ENCODE assay signal across 11 mouse cellular contexts in the genomic region with DNA sequence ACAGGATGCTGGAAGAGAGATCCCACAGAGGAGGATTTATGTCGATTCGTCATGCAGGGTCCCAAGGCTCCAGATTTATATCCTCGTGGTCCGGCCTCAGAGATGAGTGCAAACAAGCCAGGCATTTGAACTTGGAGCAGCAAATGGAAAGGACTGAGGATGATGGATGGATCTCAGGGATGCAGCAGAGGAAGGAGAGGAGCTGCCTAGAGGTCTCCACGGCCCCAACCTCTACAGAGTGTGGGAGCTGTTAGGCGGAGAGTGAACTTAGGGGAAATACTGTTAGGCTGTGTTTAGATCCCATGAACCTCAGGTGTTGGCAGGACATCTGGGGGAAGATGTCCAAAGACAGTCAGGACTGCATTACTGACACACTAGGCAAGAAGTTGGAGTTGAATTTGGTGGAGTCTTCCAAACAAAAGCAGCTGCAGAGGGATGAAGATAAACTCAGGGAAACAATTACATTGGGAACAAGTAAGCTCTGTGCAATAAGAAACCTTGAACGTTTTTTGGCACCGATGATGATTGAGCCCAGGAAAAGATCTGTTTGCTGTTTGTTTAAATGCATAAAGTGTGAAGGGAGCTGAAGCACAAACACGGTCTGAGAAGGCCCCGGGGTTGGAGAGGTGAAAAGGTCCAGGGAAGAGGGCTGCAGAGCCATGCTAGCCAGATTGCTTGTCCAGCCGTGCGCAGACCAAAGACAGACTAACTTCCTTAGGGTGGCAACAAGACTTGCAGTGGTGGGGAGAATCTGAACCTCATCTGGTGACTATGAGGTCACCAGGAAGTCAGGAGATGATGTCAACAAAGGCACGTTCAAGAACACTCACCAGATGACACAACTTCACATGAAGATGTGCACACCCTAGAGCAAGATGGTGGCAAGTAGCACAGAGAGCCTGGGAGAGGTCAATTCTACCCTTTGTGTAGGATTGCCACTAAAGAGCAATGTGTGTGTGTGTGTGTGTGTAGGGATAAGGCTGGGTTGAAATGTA.
A peak's percentile ranks its signal among the peaks of the same experiment; 100 is the strongest.
DNase-seq lines count a peak whose midpoint lies in the region; ATAC-seq lines count a peak whose summit lies in the region.
"Had no signal": no experiment of that assay in that cellular context is flagged by ENCODE, and none has a peak within 500 bp of the region (broad histone marks: within the 10 kb centered on the region; RNA-seq: fewer than 3 reads in every experiment).

No protein-coding gene starts in this region.

- H3K36me3 ChIP-seq in limb, embryonic 13.5 days, result no peaks in the 10 kb centered on the region
- no peaks in the 10 kb centered on the region for H3K36me3 ChIP-seq in limb, embryonic 10.5 days
- no peaks in the 10 kb centered on the region for H3K36me3 ChIP-seq in forebrain, embryonic 16.5 days (ENCODE audit: control insufficient read depth, insufficient read depth)
- H3K36me3 ChIP-seq in stomach, embryonic 15.5 days, result no peaks in the 10 kb centered on the region

- no peaks in the 10 kb centered on the region for H3K27me3 ChIP-seq in limb, embryonic 13.5 days
- H3K27me3 ChIP-seq in limb, embryonic 10.5 days (ENCODE audit: low read depth, poor library complexity, severe bottlenecking), result no peaks in the 10 kb centered on the region
- H3K27me3 ChIP-seq in forebrain, embryonic 16.5 days (replicated peaks; ENCODE audit: control insufficient read depth, insufficient read depth, low read length), result no peaks in the 10 kb centered on the region
- H3K27me3 ChIP-seq in stomach, embryonic 15.5 days (replicated peaks), result no peaks in the 10 kb centered on the region

- peaks cover 20% of the 10 kb centered on the region for H3K4me1 ChIP-seq in limb, embryonic 13.5 days
- H3K4me1 ChIP-seq in limb, embryonic 10.5 days, result no peaks in the 10 kb centered on the region
- H3K4me1 ChIP-seq in forebrain, embryonic 16.5 days (replicated peaks; ENCODE audit: control insufficient read depth, insufficient read depth, low read length), result peaks cover 13% of the 10 kb centered on the region
- H3K4me1 ChIP-seq in stomach, embryonic 15.5 days, result 0 out of 2 replicates have a peak, but pooled peaks cover 5% of the 10 kb centered on the region

- WGBS in limb, embryonic 13.5 days, result 76% methylated on average over 13 of the region's 13 CpGs
- 87% methylated on average over 13 of the region's 13 CpGs for WGBS in limb, embryonic 10.5 days
- WGBS in forebrain, embryonic 16.5 days, result 81% methylated on average over 13 of the region's 13 CpGs
- 46% methylated on average over 13 of the region's 13 CpGs for WGBS in stomach, embryonic 15.5 days

- no peaks in the 10 kb centered on the region for H3K9me3 ChIP-seq in limb, embryonic 13.5 days
- H3K9me3 ChIP-seq in limb, embryonic 10.5 days (replicated peaks), result no peaks in the 10 kb centered on the region
- no peaks in the 10 kb centered on the region for H3K9me3 ChIP-seq in forebrain, embryonic 16.5 days (ENCODE audit: control insufficient read depth, low read length)
- H3K9me3 ChIP-seq in stomach, embryonic 15.5 days, result no peaks in the 10 kb centered on the region

- DNase-seq in gastrocnemius, postnatal 25 days, result peak; percentile 16
- DNase-seq in gastrocnemius, adult 18-20 months (ENCODE audit: low spot score), result no peak
- no peak for DNase-seq in limb, embryonic 10.5 days (ENCODE audit: low spot score)
- no peak for DNase-seq in cerebellum, adult 11-12 months
- no peak for DNase-seq in urinary bladder, postnatal 25 days (ENCODE audit: low spot score)
- DNase-seq: gastrocnemius, postnatal 10 days; kidney, adult 2 months; thymus, postnatal 14 days had no signal

- no peak overlapping the region for H3K4me3 ChIP-seq in limb, embryonic 13.5 days
- no peak overlapping the region for H3K4me3 ChIP-seq in limb, embryonic 10.5 days
- H3K4me3 ChIP-seq in forebrain, embryonic 16.5 days (replicated peaks; ENCODE audit: low read length), result no peak overlapping the region
- no peak overlapping the region for H3K4me3 ChIP-seq in stomach, embryonic 15.5 days (replicated peaks)

- H3K4me2 ChIP-seq in limb, embryonic 13.5 days (replicated peaks), result no peak overlapping the region
- no peak overlapping the region for H3K4me2 ChIP-seq in forebrain, embryonic 16.5 days (ENCODE audit: low read length)
- no peak overlapping the region for H3K4me2 ChIP-seq in stomach, embryonic 15.5 days

- ATAC-seq in limb, embryonic 13.5 days (ENCODE audit: low FRiP score, low read depth), result no peak
- no peak for ATAC-seq in forebrain, embryonic 16.5 days
- ATAC-seq in stomach, embryonic 15.5 days (ENCODE audit: insufficient read depth, low FRiP score, low read depth), result no peak; the same call in 1 of the 2 replicates

- no peak overlapping the region for H3K9ac ChIP-seq in limb, embryonic 13.5 days
- no peak overlapping the region for H3K9ac ChIP-seq in forebrain, embryonic 16.5 days (replicated peaks; ENCODE audit: low read depth, low read length)
- no peak overlapping the region for H3K9ac ChIP-seq in stomach, embryonic 15.5 days

- H3K27ac ChIP-seq in limb, embryonic 13.5 days, result 0 out of 2 replicates have a peak overlapping the region, but pooled peaks have one; percentile 2
- no peak overlapping the region for H3K27ac ChIP-seq in limb, embryonic 10.5 days
- H3K27ac ChIP-seq in forebrain, embryonic 16.5 days (ENCODE audit: low read length), result peak overlapping the region; percentile 39; the same call in 1 of the 2 replicates
- H3K27ac ChIP-seq in stomach, embryonic 15.5 days, result peak overlapping the region; percentile 42
